Mouse (Mus musculus): ENCODE data around the gene Gm13539.
"Not testable (repeated sequence)": the region's sequence is repeated elsewhere in the genome, so short reads cannot be mapped to it uniquely, and the experiment has no call there.

Gm13539 gene

DNA sequence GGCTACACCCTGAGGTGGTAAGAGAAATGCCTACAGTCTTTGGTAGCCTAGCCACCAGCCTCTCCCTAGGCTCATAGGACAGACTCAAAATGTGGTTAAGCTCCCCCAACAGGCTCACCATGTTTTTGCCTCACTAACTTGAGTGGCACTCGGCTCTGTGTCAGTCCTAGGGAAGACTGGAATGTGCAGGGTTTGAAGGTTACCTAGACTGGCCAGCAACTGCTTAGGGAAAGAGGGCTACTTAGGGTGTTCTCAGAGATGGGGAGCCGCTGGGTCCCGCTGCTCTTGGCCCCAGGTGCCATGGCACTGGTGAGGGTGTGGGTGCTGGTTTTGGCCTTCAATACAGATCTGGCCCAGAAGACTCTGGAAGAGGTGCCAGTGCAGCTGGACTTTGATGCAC lies at the start of gene Gm13539:
TSS of gene Gm13539 (plus strand) at position 301 of the 400 bp plus-strand sequence.
- H3K36me3 ChIP-seq (ENCODE audit: control insufficient read depth, insufficient read depth, low read length, poor library complexity, severe bottlenecking): no peaks in the 10 kb centered on the region
- no peaks in the 10 kb centered on the region for H3K27me3 ChIP-seq (ENCODE audit: control insufficient read depth, insufficient read depth, low read length, poor library complexity, severe bottlenecking)
- DNase-seq (ENCODE audit: low read depth, low spot score): no peak

GRCm38 (mm10) chr2:25733199-25733930 lies 48.7 kb upstream of the Gm13539 start:
- no peaks in the 10 kb centered on the region for H3K36me3 ChIP-seq (ENCODE audit: control insufficient read depth, insufficient read depth, low read length, poor library complexity, severe bottlenecking)
- no peak for DNase-seq (ENCODE audit: low read depth, low spot score)
- H3K27me3 ChIP-seq (ENCODE audit: control insufficient read depth, insufficient read depth, low read length, poor library complexity, severe bottlenecking): no peaks in the 10 kb centered on the region

DNA sequence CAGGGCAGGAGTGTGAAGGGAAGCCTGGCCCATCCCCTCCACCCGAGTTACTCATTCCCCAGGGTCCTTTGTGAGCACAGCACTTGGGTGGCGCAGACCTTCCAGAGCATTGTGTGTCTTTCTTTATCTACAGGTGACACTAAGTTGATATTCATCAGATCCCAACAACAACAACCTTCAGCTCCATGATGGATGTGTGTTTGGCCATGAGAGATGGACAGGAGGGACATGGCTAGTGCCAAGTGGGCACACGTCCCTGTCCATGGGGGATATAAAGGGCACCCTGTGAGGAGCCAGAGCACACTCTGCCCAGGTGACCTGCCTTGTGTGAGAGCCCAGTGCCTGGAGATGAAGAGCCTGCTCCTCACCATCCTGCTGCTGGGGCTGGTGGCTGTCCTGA lies 45.3 kb upstream of the Gm13539 start, which contains the start of gene Obp2b:
TSS of gene Obp2b (plus strand) at position 301 of the 400 bp plus-strand sequence.
- not testable (repeated sequence) for H3K36me3 ChIP-seq (ENCODE audit: control insufficient read depth, insufficient read depth, low read length, poor library complexity, severe bottlenecking); DNase-seq (ENCODE audit: low read depth, low spot score); H3K27me3 ChIP-seq (ENCODE audit: control insufficient read depth, insufficient read depth, low read length, poor library complexity, severe bottlenecking)

GRCm38 (mm10) chr2:25741671-25742070 lies 40.4 kb upstream of the Gm13539 start:
- Histone ChIP-seq H3K36me3 (ENCODE audit: control insufficient read depth, insufficient read depth, low read length, poor library complexity, severe bottlenecking) (no peaks in the 10 kb centered on the region), H3K27me3 (ENCODE audit: control insufficient read depth, insufficient read depth, low read length, poor library complexity, severe bottlenecking) (no peaks in the 10 kb centered on the region)
- DNase-seq (ENCODE audit: low read depth, low spot score): no peak

DNA sequence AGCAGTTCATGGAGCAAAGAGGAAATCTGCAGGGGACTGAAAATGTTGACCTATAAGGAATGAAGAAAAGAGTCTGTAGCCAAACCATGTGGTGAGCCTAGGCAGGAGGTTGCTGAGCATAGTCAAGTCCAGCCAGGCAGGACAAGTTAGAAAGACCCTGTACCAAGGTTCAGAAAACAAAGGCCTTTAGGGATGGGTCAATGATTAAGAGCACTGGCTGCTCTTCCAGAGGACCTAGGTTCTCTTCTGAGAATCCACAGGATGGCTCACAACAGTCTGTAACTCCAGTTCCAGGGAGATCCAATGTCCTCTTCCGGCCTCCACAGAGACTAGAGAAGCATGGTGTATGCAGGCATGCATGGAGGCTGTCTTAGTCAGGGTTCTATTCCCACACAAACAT lies 27.9 kb upstream of the Gm13539 start:
- DNase-seq (ENCODE audit: low read depth, low spot score): no peak
- Histone ChIP-seq H3K27me3 (ENCODE audit: control insufficient read depth, insufficient read depth, low read length, poor library complexity, severe bottlenecking) (no peaks in the 10 kb centered on the region), H3K36me3 (ENCODE audit: control insufficient read depth, insufficient read depth, low read length, poor library complexity, severe bottlenecking) (no peaks in the 10 kb centered on the region)

GRCm38 (mm10) chr2:25758064-25758625 lies 23.9 kb upstream of the Gm13539 start:
- no peaks in the 10 kb centered on the region for H3K27me3 ChIP-seq (ENCODE audit: control insufficient read depth, insufficient read depth, low read length, poor library complexity, severe bottlenecking)
- no peak for DNase-seq (ENCODE audit: low read depth, low spot score)
- no peaks in the 10 kb centered on the region for H3K36me3 ChIP-seq (ENCODE audit: control insufficient read depth, insufficient read depth, low read length, poor library complexity, severe bottlenecking)

- no peaks in the 10 kb centered on the region for H3K27me3 ChIP-seq (ENCODE audit: control insufficient read depth, insufficient read depth, low read length, poor library complexity, severe bottlenecking)
- no peak for DNase-seq (ENCODE audit: low read depth, low spot score)
Observed at GRCm38 (mm10) chr2:25765269-25765668, 16.8 kb upstream of the Gm13539 start, which contains the start of gene Lcn3. TSS of gene Lcn3 (plus strand) at chr2:25765569.

GRCm38 (mm10) chr2:25767764-25768163 lies 14.3 kb upstream of the Gm13539 start:
- DNase-seq (ENCODE audit: low read depth, low spot score): no peak
- no peaks in the 10 kb centered on the region for H3K36me3 ChIP-seq (ENCODE audit: control insufficient read depth, insufficient read depth, low read length, poor library complexity, severe bottlenecking)
- H3K27me3 ChIP-seq (ENCODE audit: control insufficient read depth, insufficient read depth, low read length, poor library complexity, severe bottlenecking): no peaks in the 10 kb centered on the region

More at GRCm38 (mm10) chr2:25765269-25765668, 16.8 kb upstream of the Gm13539 start, which contains the start of gene Lcn3:
- H3K36me3 ChIP-seq (ENCODE audit: control insufficient read depth, insufficient read depth, low read length, poor library complexity, severe bottlenecking): no peaks in the 10 kb centered on the region

- no peak for DNase-seq (ENCODE audit: low read depth, low spot score)
- Histone ChIP-seq H3K36me3 (ENCODE audit: control insufficient read depth, insufficient read depth, low read length, poor library complexity, severe bottlenecking) (no peaks in the 10 kb centered on the region), H3K27me3 (ENCODE audit: control insufficient read depth, insufficient read depth, low read length, poor library complexity, severe bottlenecking) (no peaks in the 10 kb centered on the region)
Observed at GRCm38 (mm10) chr2:25773507-25773906, 8.6 kb upstream of the Gm13539 start.

DNA sequence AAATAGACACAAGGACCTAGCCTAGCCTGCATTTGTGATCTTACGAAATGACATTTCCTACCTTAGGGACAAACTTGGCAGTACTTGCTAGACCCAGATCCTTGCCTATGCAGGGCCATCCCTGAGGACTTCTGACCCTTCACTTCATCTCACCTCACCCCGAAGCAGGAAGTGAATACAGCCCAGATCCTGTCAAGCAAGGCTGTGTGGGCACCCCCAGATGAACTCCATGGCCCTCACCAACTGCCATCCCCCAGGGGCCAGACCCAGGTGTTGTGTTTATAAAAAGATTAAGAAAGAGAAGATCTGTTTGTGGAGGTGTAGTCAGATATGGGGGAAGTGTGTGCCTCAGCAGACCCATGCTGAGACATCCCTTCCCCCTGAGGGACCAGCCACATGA lies 7.4 kb upstream of the Gm13539 start:
- H3K36me3 ChIP-seq (ENCODE audit: control insufficient read depth, insufficient read depth, low read length, poor library complexity, severe bottlenecking): no peaks in the 10 kb centered on the region
- no peak for DNase-seq (ENCODE audit: low read depth, low spot score)
- H3K27me3 ChIP-seq (ENCODE audit: control insufficient read depth, insufficient read depth, low read length, poor library complexity, severe bottlenecking): no peaks in the 10 kb centered on the region

- Histone ChIP-seq H3K27me3 (ENCODE audit: control insufficient read depth, insufficient read depth, low read length, poor library complexity, severe bottlenecking) (no peaks in the 10 kb centered on the region), H3K36me3 (ENCODE audit: control insufficient read depth, insufficient read depth, low read length, poor library complexity, severe bottlenecking) (no peaks in the 10 kb centered on the region)
- no peak for DNase-seq (ENCODE audit: low read depth, low spot score)
Observed at GRCm38 (mm10) chr2:25775991-25776390, 6.1 kb upstream of the Gm13539 start.

GRCm38 (mm10) chr2:25776717-25777116 lies 5.3 kb upstream of the Gm13539 start, which contains the start of gene Lcn11:
TSS of gene Lcn11 (plus strand) at chr2:25777017.
- Histone ChIP-seq H3K27me3 (ENCODE audit: control insufficient read depth, insufficient read depth, low read length, poor library complexity, severe bottlenecking) (no peaks in the 10 kb centered on the region), H3K36me3 (ENCODE audit: control insufficient read depth, insufficient read depth, low read length, poor library complexity, severe bottlenecking) (no peaks in the 10 kb centered on the region)
- DNase-seq (ENCODE audit: low read depth, low spot score): no peak

DNA sequence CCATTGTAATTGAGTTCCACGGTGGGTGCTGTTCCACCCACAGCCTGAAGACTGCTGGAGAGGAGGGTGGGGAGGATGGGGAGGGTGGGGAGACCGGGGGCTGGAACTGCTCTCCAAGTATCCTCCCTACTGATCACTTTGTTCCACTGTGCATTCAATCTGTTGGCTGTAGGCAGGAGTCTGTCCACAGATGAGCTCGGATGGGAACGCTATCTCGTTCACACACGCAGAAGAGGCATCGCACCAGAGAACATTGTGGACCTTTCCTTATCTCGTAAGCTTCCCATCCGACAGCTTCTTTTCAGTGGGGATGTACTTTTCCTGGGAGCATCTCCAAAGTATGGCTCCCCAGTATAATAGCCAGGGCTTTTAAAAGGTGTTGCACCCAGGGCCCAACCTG lies 3.0 kb upstream of the Gm13539 start:
- no peak for DNase-seq (ENCODE audit: low read depth, low spot score)
- Histone ChIP-seq H3K27me3 (ENCODE audit: control insufficient read depth, insufficient read depth, low read length, poor library complexity, severe bottlenecking) (no peaks in the 10 kb centered on the region), H3K36me3 (ENCODE audit: control insufficient read depth, insufficient read depth, low read length, poor library complexity, severe bottlenecking) (no peaks in the 10 kb centered on the region)

DNA sequence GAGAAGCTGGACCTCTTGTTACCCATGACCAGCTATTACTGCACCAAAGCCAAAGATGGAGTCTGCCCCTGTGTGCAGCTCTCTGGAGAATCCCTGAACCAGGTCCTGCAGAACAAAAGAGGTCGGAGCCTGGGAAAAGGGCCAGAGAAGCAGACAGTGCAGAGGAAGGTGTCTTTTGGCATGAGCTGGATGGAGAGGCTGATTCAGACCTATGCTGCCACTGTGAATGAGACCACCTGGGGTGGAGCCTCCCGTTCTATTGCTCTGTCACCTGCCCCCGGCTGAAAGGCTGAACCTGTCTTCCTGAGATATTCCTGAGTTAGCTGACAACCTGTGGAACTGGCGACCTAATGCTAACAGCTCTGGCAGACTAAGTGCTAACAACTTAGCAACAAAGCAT lies 1.1 kb upstream of the Gm13539 start:
- no peak for DNase-seq (ENCODE audit: low read depth, low spot score)
- no peaks in the 10 kb centered on the region for H3K27me3 ChIP-seq (ENCODE audit: control insufficient read depth, insufficient read depth, low read length, poor library complexity, severe bottlenecking)
- no peaks in the 10 kb centered on the region for H3K36me3 ChIP-seq (ENCODE audit: control insufficient read depth, insufficient read depth, low read length, poor library complexity, severe bottlenecking)

- DNase-seq (ENCODE audit: low read depth, low spot score): no peak
- no peaks in the 10 kb centered on the region for H3K27me3 ChIP-seq (ENCODE audit: control insufficient read depth, insufficient read depth, low read length, poor library complexity, severe bottlenecking)
- no peaks in the 10 kb centered on the region for H3K36me3 ChIP-seq (ENCODE audit: control insufficient read depth, insufficient read depth, low read length, poor library complexity, severe bottlenecking)
Observed at GRCm38 (mm10) chr2:25785573-25786322, 3.7 kb downstream of the Gm13539 start.
